Mouse (Mus musculus) right cerebral cortex, adult 2 months (tissue): ENCODE data around the gene Eif2ak1.

ENCODE experiments used
- DNase-seq, 2 experiments: peaks; one replicate each; pipeline ENCODE4 v3.0.0; 2021 to 2022; ENCODE audit warnings: low spot score in 2 of 2

The Eif2ak1 gene

GRCm38 (mm10) chr5:143948361-143948760 is 130.8 kb downstream of the Eif2ak1 start:
- DNase-seq: no peak

DNA sequence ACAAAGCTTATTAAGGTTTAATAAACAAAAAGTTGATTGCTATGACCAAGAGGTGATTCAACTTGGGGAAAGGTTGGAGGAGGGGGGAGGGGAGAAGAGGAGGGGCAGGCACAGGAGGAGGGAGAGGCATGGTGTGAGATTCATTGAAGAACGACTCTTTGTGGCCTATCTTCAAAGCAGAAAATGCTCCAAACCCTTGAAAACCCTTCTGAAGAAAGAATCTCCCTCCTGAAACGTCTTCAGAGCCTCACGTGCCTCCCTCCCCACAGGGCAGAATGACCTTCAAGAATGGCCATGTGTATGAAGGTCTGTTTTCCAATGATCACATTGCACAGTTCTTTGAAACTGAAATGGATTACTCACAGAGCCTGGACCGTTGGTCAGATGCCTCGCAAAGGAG is 132.4 kb downstream of the Eif2ak1 start:
- DNase-seq: no peak
